Mouse (Mus musculus): ENCODE data around the gene Ncam1. TPM values are rescaled to one million over a fixed set of nuclear protein-coding genes. Genes with fewer than 3 reads are reported as not detected.

Gene Ncam1
- polyA plus RNA-seq, 1 experiment from 2014 or later = 71.0 TPM

DNA sequence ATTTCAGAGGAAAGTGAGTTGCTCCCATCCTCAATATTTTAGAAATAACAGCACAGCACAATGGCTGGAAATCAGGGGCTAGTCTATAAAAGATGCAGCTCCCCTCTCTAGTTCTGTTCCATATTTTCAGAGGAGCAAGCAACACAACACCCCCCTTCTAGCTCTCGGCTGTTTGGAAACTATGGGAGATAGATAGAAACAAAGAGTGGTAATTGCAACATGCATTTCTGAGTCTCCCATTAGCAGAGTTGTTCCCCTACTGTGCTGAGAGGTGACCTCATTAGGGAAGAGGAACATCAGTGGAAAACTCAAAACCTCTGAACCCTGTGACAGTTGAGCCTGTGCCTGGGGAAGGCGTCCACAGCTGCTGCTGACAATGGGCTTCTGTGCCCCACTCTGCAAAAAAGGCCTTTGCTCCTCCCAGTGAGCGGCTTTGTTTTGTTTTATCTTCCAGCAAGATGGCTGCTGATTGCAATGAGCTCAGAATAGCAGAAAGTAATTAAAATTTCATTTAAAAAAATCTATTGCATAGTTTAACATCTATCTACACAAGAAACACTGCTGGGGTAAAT is 174.7 kb downstream of the Ncam1 start:
- DNase-seq (ENCODE audit: low read depth, low spot score) (no peak), ATAC-seq (no peak)
- in situ Hi-C loops (cut with MboI; ENCODE audit: low pct_unique_long_range_greater_than_20kb) = loop anchor here (10.0 kb wide), 1 partner anchor 551 kb away; no protein-coding TSS in a partner anchor
- ChIA-PET CTCF (interaction anchor here (1.0 to 1.4 kb wide), 3 partner anchors 10 to 13 kb away, joined by 3 to 4 read pairs (median 3); no protein-coding TSS in a partner anchor), POLR2A (no interaction called here)
- no peaks in the 10 kb centered on the region for H3K27me3 ChIP-seq
- no peak for TF ChIP-seq CTCF (IDR thresholded peaks at IDR 0.05)

GRCm38 (mm10) chr9:49622928-49623676 is 175.6 kb downstream of the Ncam1 start:
- POLR2A ChIA-PET = interaction anchor here (0.8 kb wide), 1 partner anchor 53 kb away, joined by 3 read pairs; no protein-coding TSS in a partner anchor
- in situ Hi-C loops (cut with MboI; ENCODE audit: low pct_unique_long_range_greater_than_20kb) = loop anchor here (10.0 kb wide), 1 partner anchor 552 kb away; no protein-coding TSS in a partner anchor
- ATAC-seq = no peak
- CTCF ChIA-PET = interaction anchor here (1.4 kb wide), 2 partner anchors 9 to 10 kb away, joined by 3 to 6 read pairs; no protein-coding TSS in a partner anchor
- DNase-seq (ENCODE audit: low read depth, low spot score) = no peak
- no peaks in the 10 kb centered on the region for H3K27me3 ChIP-seq
- TF ChIP-seq CTCF (IDR thresholded peaks at IDR 0.05) = no peak

DNA sequence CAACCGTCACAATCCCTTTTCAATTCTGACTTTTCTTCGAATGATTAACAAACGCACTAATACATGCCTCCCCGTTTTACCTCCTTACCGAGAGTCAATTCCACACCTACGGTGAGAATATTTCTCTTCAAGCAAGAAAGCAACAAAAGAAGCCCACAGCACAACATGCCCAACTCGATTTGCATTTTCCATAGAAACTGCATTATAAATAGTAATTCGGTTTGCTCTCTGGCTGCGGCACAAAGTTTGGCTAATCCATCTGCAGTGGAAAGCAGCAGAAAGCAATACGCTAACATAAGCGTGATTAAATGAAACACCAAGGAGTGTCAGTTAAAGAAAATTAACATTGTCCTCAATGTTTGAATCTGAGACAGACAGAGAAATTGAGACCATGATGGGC is 177.0 kb downstream of the Ncam1 start:
- ChIA-PET CTCF (no interaction called here), POLR2A (no interaction called here)
- ATAC-seq = no peak
- TF ChIP-seq CTCF (IDR thresholded peaks at IDR 0.05) = no peak
- in situ Hi-C loops (cut with MboI; ENCODE audit: low pct_unique_long_range_greater_than_20kb) = loop anchor here (10.0 kb wide), 1 partner anchor 553 kb away; no protein-coding TSS in a partner anchor
- no peaks in the 10 kb centered on the region for H3K27me3 ChIP-seq
- DNase-seq (ENCODE audit: low read depth, low spot score) = no peak

DNA sequence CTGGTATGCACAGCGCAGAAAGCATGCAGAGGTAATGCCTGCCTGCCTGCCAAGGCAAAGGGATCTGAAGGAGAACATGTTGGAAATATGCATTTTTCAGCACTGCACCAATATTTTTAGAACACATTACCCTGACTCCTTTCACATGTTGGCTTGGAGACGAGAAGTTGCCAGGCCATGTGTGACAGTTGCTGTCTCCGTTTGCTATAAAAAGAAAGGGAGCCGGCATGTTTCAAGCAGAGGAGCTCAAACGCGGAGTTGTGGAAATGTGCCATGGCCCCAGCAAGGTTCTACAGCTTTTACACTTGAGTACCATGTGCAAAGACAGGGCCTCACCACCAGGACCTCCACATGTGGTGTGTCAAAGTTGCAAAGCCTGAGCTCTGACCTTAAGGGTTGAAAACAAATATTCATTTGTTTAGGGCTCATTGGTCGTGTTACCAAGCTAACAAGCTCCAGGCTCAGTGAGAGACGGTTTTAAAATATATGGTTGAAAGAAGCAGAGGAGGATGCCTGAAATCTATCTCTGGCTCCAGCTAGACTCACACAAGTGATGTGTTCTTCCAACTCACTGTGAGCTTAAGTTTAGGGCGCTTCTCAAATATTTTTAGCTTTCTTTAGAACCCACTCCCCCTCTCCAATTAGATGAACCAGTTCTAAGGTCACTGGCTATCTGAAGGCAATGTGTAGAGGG is 179.9 kb downstream of the Ncam1 start:
- no peak for DNase-seq (ENCODE audit: low read depth, low spot score)
- in situ Hi-C loops (cut with MboI; ENCODE audit: low pct_unique_long_range_greater_than_20kb) = loop anchor here (10.0 kb wide), 1 partner anchor 816 kb away; no protein-coding TSS in a partner anchor
- POLR2A ChIA-PET = no interaction called here

GRCm38 (mm10) chr9:49618266-49618665 is 180.5 kb downstream of the Ncam1 start:
- TF ChIP-seq CTCF (IDR thresholded peaks at IDR 0.05) = no peak
- no peaks in the 10 kb centered on the region for H3K27me3 ChIP-seq
- ChIA-PET POLR2A (interaction anchor here (0.6 kb wide), 1 partner anchor 294 kb away, joined by 3 read pairs; no protein-coding TSS in a partner anchor), CTCF (interaction anchor here (0.8 to 1.8 kb wide), 3 partner anchors 9 to 820 kb away, joined by 3 to 8 read pairs (median 4); no protein-coding TSS in a partner anchor)
- DNase-seq (ENCODE audit: low read depth, low spot score) = no peak
- in situ Hi-C loops (cut with MboI; ENCODE audit: low pct_unique_long_range_greater_than_20kb) = loop anchor here (10.0 kb wide), 1 partner anchor 817 kb away; no protein-coding TSS in a partner anchor
- ATAC-seq = no peak

More for the DNA sequence above, 179.9 kb downstream of the Ncam1 start:
- no peaks in the 10 kb centered on the region for H3K27me3 ChIP-seq
- TF ChIP-seq CTCF (IDR thresholded peaks at IDR 0.05) = no peak
- CTCF ChIA-PET = interaction anchor here (1.1 to 1.5 kb wide), 2 partner anchors 553 to 820 kb away, joined by 3 to 5 read pairs; no protein-coding TSS in a partner anchor
- ATAC-seq = no peak

- peak; percentile 75 for TF ChIP-seq CTCF (IDR thresholded peaks at IDR 0.05)
- DNase-seq (ENCODE audit: low read depth, low spot score) (no peak), ATAC-seq (no peak)
- ChIA-PET POLR2A (interaction anchor here (0.7 kb wide), 1 partner anchor 222 kb away, joined by 4 read pairs; no protein-coding TSS in a partner anchor), CTCF (interaction anchor here (0.6 to 1.8 kb wide), 4 partner anchors 8 to 156 kb away, joined by 3 to 8 read pairs (median 4); no protein-coding TSS in a partner anchor)
- in situ Hi-C loops (cut with MboI; ENCODE audit: low pct_unique_long_range_greater_than_20kb) = loop anchor here (10.0 kb wide), 1 partner anchor 818 kb away; no protein-coding TSS in a partner anchor
- H3K27me3 ChIP-seq = no peaks in the 10 kb centered on the region
Measured at GRCm38 (mm10) chr9:49617216-49617615, 181.5 kb downstream of the Ncam1 start.

DNA sequence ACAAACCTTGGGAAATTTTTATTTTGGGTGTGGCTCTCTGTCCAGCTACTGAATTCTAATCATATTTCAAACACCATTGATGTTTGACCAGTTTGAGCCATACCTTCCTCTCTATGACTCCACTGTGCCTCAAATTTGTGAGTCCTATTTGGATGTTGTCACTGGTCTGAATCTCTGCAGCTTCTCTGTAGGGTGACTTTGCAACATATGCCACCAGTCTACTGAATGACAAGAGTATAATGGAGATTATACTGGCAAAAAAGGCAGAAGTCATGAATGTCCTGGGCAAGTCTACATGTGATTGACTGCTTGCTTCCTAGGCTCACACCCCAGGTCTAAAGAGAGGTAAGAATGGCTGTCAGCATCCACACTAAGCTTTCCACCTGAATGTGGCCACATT is 186.3 kb downstream of the Ncam1 start:
- DNase-seq (ENCODE audit: low read depth, low spot score) (no peak), ATAC-seq (no peak)
- in situ Hi-C loops (cut with MboI; ENCODE audit: low pct_unique_long_range_greater_than_20kb) = loop anchor here (10.0 kb wide), 1 partner anchor 822 kb away; no protein-coding TSS in a partner anchor
- no peak for TF ChIP-seq CTCF (IDR thresholded peaks at IDR 0.05)
- ChIA-PET POLR2A (no interaction called here), CTCF (interaction anchor here (1.4 kb wide), 1 partner anchor 11 kb away, joined by 3 read pairs; no protein-coding TSS in a partner anchor)
- no peaks in the 10 kb centered on the region for H3K27me3 ChIP-seq

DNA sequence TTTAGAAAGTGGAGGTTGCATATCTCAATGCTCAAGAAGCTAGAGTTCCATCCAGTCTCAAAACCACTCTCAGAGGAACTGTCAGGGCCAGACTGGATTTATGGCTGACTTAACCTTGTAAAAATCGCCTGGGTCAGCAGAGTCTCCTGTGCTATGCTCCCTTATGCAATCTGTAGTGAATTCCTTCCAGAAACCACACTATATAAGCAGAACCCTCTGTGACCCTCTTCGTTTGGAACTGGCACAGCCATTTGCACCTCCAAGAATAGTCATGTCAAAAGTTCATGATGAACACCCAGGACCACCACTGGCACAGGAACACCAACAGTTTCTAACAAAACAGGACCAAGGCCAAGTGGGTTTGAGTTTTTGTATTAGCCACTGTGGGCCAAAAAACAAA is 190.5 kb downstream of the Ncam1 start:
- ATAC-seq (no peak), DNase-seq (ENCODE audit: low read depth, low spot score) (no peak)
- CTCF ChIA-PET = no interaction called here
- H3K27me3 ChIP-seq = no peaks in the 10 kb centered on the region
- in situ Hi-C loops (cut with MboI; ENCODE audit: low pct_unique_long_range_greater_than_20kb) = no loop called here
- TF ChIP-seq CTCF (IDR thresholded peaks at IDR 0.05) = no peak
- POLR2A ChIA-PET = no interaction called here

DNA sequence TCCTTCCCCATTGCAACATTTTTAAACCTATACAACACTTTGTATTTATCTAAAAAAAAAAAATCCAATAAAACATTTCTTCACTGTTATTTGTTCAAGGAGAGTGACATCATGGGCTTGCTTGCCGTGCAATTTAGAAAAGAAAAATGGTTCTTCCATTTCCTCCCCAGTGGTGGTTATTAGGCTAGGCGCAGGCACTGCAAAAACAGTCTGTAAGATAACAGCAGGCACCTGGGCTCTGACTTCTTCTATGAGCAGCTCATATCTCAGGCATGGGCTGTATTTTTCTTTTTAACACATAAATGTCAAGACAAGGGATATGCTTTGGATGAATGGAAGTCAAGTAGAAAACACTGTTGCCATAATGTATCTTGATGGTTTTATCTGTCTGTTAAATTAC is 192.0 kb downstream of the Ncam1 start:
- TF ChIP-seq CTCF (IDR thresholded peaks at IDR 0.05) = no peak
- no peaks in the 10 kb centered on the region for H3K27me3 ChIP-seq
- in situ Hi-C loops (cut with MboI; ENCODE audit: low pct_unique_long_range_greater_than_20kb) = no loop called here
- ATAC-seq = no peak
- ChIA-PET CTCF (interaction anchor here (1.0 kb wide), 1 partner anchor 11 kb away, joined by 3 read pairs; no protein-coding TSS in a partner anchor), POLR2A (no interaction called here)
- no peak for DNase-seq (ENCODE audit: low read depth, low spot score)

- no peak for DNase-seq (ENCODE audit: low read depth, low spot score)
- no peaks in the 10 kb centered on the region for H3K27me3 ChIP-seq
- no peak for ATAC-seq
- ChIA-PET POLR2A (no interaction called here), CTCF (no interaction called here)
- peak; percentile 16 for TF ChIP-seq CTCF (IDR thresholded peaks at IDR 0.05)
- in situ Hi-C loops (cut with MboI; ENCODE audit: low pct_unique_long_range_greater_than_20kb) = no loop called here
Measured at GRCm38 (mm10) chr9:49606317-49606716, 192.4 kb downstream of the Ncam1 start.
